Mouse (Mus musculus): Measurements from ENCODE around the gene Vwa3a. TPM values are rescaled to one million over a fixed set of nuclear protein-coding genes. Genes with fewer than 3 reads are reported as not detected.
A peak's percentile ranks its signal among the peaks of the same experiment; 100 is the strongest.

Vwa3a gene
- polyA plus RNA-seq (2014; fragmentation: Nextera tagmentation; extraction: Ambion mirVana) = 0.86 and 0.89 TPM in 2 replicates

DNA sequence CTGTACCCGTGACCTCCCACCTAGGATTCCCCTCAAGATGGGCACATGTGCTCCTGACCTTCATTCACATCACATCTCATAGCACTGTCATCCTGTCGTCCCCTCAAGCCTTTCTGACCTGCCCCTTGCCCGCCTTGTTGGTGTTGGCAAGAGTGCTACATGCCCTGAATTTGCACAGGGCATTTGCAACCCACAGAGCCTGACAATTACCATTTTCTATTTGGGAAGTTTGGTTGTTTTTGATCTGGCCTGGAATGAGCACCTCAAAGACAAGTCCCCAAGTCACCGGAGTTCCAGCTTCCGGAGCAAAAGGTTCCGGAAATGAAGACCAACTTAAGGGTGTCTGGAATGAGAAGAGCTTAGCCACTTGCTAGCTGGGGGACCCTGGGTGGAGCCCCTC, at the start of gene Vwa3a:
Gene Vwa3a (plus strand): TSS at position 301 of the 400 bp plus-strand sequence.
- no peak for ATAC-seq (ENCODE audit: insufficient number of reproducible peaks, insufficient read depth, low FRiP score, low read depth)
- 0 out of 2 replicates have a peak, but pooled peaks cover 9% of the 10 kb centered on the region for H3K36me3 ChIP-seq (ENCODE audit: control insufficient read depth, insufficient read depth, low read length)
- no peak within 1 kb of the TSS for H3K4me3 ChIP-seq (ENCODE audit: control insufficient read depth in 1 of 2, insufficient read depth in 1 of 2, low read depth in 1 of 2, low read length in 2 of 2)
- H3K27me3 ChIP-seq (ENCODE audit: control insufficient read depth, insufficient read depth, low read length) = no peaks in the 10 kb centered on the region
- H3K4me1 ChIP-seq (ENCODE audit: control insufficient read depth in 2 of 2, insufficient read depth in 2 of 2, low read length in 2 of 2) = peaks cover 15 to 16% of the 10 kb centered on the region in 2 experiments
- H3K27ac ChIP-seq (replicated peaks in 1 of 2; ENCODE audit: control insufficient read depth in 1 of 2, insufficient read depth in 1 of 2, low read depth in 2 of 2, low read length in 2 of 2) = peak within 1 kb of the TSS; percentile 19 to 25; a peak in 1 of 4 replicates
- no peaks in the 10 kb centered on the region for H3K9me3 ChIP-seq (ENCODE audit: control insufficient read depth, low read length)
- no peak within 1 kb of the TSS for H3K9ac ChIP-seq (ENCODE audit: low read length)
- peak within 1 kb of the TSS; percentile 17; the same call in 1 of the 2 replicates for H3K4me2 ChIP-seq (ENCODE audit: low read length)
- 65% methylated on average over 6 of the region's 6 CpGs for whole genome bisulfite sequencing

- H3K4me2 ChIP-seq (ENCODE audit: low read length) = no peak overlapping the region
- 76% methylated on average over 4 of the region's 4 CpGs for WGBS
- ATAC-seq (ENCODE audit: insufficient number of reproducible peaks, insufficient read depth, low FRiP score, low read depth) = no peak
- no peaks in the 10 kb centered on the region for H3K9me3 ChIP-seq (ENCODE audit: control insufficient read depth, low read length)
- H3K9ac ChIP-seq (ENCODE audit: low read length) = no peak overlapping the region
- peaks cover 12% of the 10 kb centered on the region; the same call in 1 of the 2 replicates for H3K36me3 ChIP-seq (ENCODE audit: control insufficient read depth, insufficient read depth, low read length)
- no peak overlapping the region for H3K27ac ChIP-seq (replicated peaks in 1 of 2; ENCODE audit: control insufficient read depth in 1 of 2, insufficient read depth in 1 of 2, low read depth in 2 of 2, low read length in 2 of 2)
- H3K27me3 ChIP-seq (ENCODE audit: control insufficient read depth, insufficient read depth, low read length) = no peaks in the 10 kb centered on the region
- H3K4me3 ChIP-seq (ENCODE audit: control insufficient read depth in 1 of 2, insufficient read depth in 1 of 2, low read depth in 1 of 2, low read length in 2 of 2) = no peak overlapping the region
- peaks cover 0 to 18% of the 10 kb centered on the region in 2 experiments for H3K4me1 ChIP-seq (ENCODE audit: control insufficient read depth in 2 of 2, insufficient read depth in 2 of 2, low read length in 2 of 2)
Measured at GRCm38 (mm10) chr7:120690634-120691033, 48.5 kb upstream of the Vwa3a start.

- 97% methylated on average over 5 of the region's 5 CpGs for WGBS
- H3K4me3 ChIP-seq (ENCODE audit: control insufficient read depth in 1 of 2, insufficient read depth in 1 of 2, low read depth in 1 of 2, low read length in 2 of 2) = no peak overlapping the region
Measured at GRCm38 (mm10) chr7:120693831-120694375, 45.2 kb upstream of the Vwa3a start.

GRCm38 (mm10) chr7:120695196-120695595, 43.9 kb upstream of the Vwa3a start:
- Histone ChIP-seq H3K9ac (ENCODE audit: low read length) (no peak overlapping the region), H3K4me1 (ENCODE audit: control insufficient read depth in 2 of 2, insufficient read depth in 2 of 2, low read length in 2 of 2) (peaks cover 0 to 4% of the 10 kb centered on the region in 2 experiments; a peak in 1 of 4 replicates), H3K9me3 (ENCODE audit: control insufficient read depth, low read length) (no peaks in the 10 kb centered on the region), H3K27ac (replicated peaks in 1 of 2; ENCODE audit: control insufficient read depth in 1 of 2, insufficient read depth in 1 of 2, low read depth in 2 of 2, low read length in 2 of 2) (no peak overlapping the region), H3K4me2 (ENCODE audit: low read length) (no peak overlapping the region), H3K27me3 (ENCODE audit: control insufficient read depth, insufficient read depth, low read length) (no peaks in the 10 kb centered on the region), H3K4me3 (ENCODE audit: control insufficient read depth in 1 of 2, insufficient read depth in 1 of 2, low read depth in 1 of 2, low read length in 2 of 2) (no peak overlapping the region), H3K36me3 (ENCODE audit: control insufficient read depth, insufficient read depth, low read length) (peaks cover 12% of the 10 kb centered on the region; the same call in 1 of the 2 replicates)
- ATAC-seq (ENCODE audit: insufficient number of reproducible peaks, insufficient read depth, low FRiP score, low read depth) = no peak
- WGBS = 41% methylated on average over 6 of the region's 6 CpGs

More at GRCm38 (mm10) chr7:120693831-120694375, 45.2 kb upstream of the Vwa3a start:
- ATAC-seq (ENCODE audit: insufficient number of reproducible peaks, insufficient read depth, low FRiP score, low read depth) = no peak
- Histone ChIP-seq H3K4me2 (ENCODE audit: low read length) (no peak overlapping the region), H3K9ac (ENCODE audit: low read length) (no peak overlapping the region), H3K27ac (replicated peaks in 1 of 2; ENCODE audit: control insufficient read depth in 1 of 2, insufficient read depth in 1 of 2, low read depth in 2 of 2, low read length in 2 of 2) (no peak overlapping the region), H3K36me3 (ENCODE audit: control insufficient read depth, insufficient read depth, low read length) (peaks cover 12% of the 10 kb centered on the region; the same call in 1 of the 2 replicates), H3K9me3 (ENCODE audit: control insufficient read depth, low read length) (no peaks in the 10 kb centered on the region), H3K27me3 (ENCODE audit: control insufficient read depth, insufficient read depth, low read length) (no peaks in the 10 kb centered on the region), H3K4me1 (ENCODE audit: control insufficient read depth in 2 of 2, insufficient read depth in 2 of 2, low read length in 2 of 2) (peaks cover 0 to 9% of the 10 kb centered on the region in 2 experiments; a peak in 1 of 4 replicates)

DNA sequence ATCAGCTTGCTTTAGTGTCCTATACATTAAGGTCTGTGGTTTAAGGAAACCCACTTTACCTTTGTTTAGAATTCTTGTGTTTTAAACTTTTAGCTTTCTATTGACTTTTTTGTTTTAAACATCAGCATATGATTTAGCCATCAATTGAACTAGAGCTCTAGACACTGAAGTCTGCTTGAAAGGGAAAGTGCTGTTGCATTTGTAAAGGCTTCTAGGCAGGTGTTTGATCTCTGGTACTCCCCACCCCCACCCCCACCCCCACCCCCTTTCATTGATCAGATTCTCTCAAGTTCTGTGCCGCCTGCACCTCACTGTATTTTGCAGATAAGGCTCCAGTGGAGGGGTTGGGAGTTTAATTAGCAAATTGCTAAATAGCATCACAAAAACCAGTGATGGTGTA, 43.5 kb upstream of the Vwa3a start:
- ATAC-seq (ENCODE audit: insufficient number of reproducible peaks, insufficient read depth, low FRiP score, low read depth) = no peak
- no peak overlapping the region for H3K9ac ChIP-seq (ENCODE audit: low read length)
- H3K9me3 ChIP-seq (ENCODE audit: control insufficient read depth, low read length) = no peaks in the 10 kb centered on the region
- H3K36me3 ChIP-seq (ENCODE audit: control insufficient read depth, insufficient read depth, low read length) = peaks cover 11% of the 10 kb centered on the region; the same call in 1 of the 2 replicates
- H3K4me2 ChIP-seq (ENCODE audit: low read length) = no peak overlapping the region
- no peak overlapping the region for H3K4me3 ChIP-seq (ENCODE audit: control insufficient read depth in 1 of 2, insufficient read depth in 1 of 2, low read depth in 1 of 2, low read length in 2 of 2)
- no peak overlapping the region for H3K27ac ChIP-seq (replicated peaks in 1 of 2; ENCODE audit: control insufficient read depth in 1 of 2, insufficient read depth in 1 of 2, low read depth in 2 of 2, low read length in 2 of 2)
- H3K27me3 ChIP-seq (ENCODE audit: control insufficient read depth, insufficient read depth, low read length) = no peaks in the 10 kb centered on the region
- H3K4me1 ChIP-seq (ENCODE audit: control insufficient read depth in 2 of 2, insufficient read depth in 2 of 2, low read length in 2 of 2) = peaks cover 0 to 4% of the 10 kb centered on the region in 2 experiments; a peak in 1 of 4 replicates
- WGBS = 81% methylated on average over 1 of the region's 1 CpGs

GRCm38 (mm10) chr7:120696331-120696730, 42.8 kb upstream of the Vwa3a start:
- peaks cover 0 to 4% of the 10 kb centered on the region in 2 experiments; a peak in 1 of 4 replicates for H3K4me1 ChIP-seq (ENCODE audit: control insufficient read depth in 2 of 2, insufficient read depth in 2 of 2, low read length in 2 of 2)
- ATAC-seq (ENCODE audit: insufficient number of reproducible peaks, insufficient read depth, low FRiP score, low read depth) = no peak
- no peak overlapping the region for H3K4me3 ChIP-seq (ENCODE audit: control insufficient read depth in 1 of 2, insufficient read depth in 1 of 2, low read depth in 1 of 2, low read length in 2 of 2)
- no peak overlapping the region for H3K4me2 ChIP-seq (ENCODE audit: low read length)
- H3K9me3 ChIP-seq (ENCODE audit: control insufficient read depth, low read length) = no peaks in the 10 kb centered on the region
- H3K36me3 ChIP-seq (ENCODE audit: control insufficient read depth, insufficient read depth, low read length) = peaks cover 7% of the 10 kb centered on the region; the same call in 1 of the 2 replicates
- 94% methylated on average over 2 of the region's 2 CpGs for WGBS
- no peak overlapping the region for H3K9ac ChIP-seq (ENCODE audit: low read length)
- H3K27ac ChIP-seq (replicated peaks in 1 of 2; ENCODE audit: control insufficient read depth in 1 of 2, insufficient read depth in 1 of 2, low read depth in 2 of 2, low read length in 2 of 2) = no peak overlapping the region
- H3K27me3 ChIP-seq (ENCODE audit: control insufficient read depth, insufficient read depth, low read length) = no peaks in the 10 kb centered on the region

DNA sequence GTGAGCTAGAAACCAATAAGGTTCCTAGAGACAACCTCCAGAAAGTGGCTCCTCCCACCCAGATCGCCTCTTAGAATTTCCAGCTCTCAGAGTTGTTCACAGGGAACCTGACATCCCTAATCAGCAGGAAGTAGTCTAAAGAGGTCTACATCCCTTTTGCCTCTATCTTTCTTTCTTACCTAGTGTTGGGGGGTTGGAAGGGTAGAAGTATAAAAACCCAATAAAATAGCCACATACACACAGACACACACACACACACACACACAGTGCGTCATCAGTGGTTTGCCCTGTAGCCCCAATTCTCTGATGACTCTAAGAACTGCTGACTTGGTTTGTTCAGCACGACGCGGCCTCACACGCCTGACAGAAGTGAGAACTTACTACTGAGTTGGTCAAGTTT, 39.5 kb upstream of the Vwa3a start:
- H3K4me3 ChIP-seq (ENCODE audit: control insufficient read depth in 1 of 2, insufficient read depth in 1 of 2, low read depth in 1 of 2, low read length in 2 of 2) = no peak overlapping the region
- H3K9ac ChIP-seq (ENCODE audit: low read length) = no peak overlapping the region
- no peak for ATAC-seq (ENCODE audit: insufficient number of reproducible peaks, insufficient read depth, low FRiP score, low read depth)
- 82% methylated on average over 6 of the region's 6 CpGs for WGBS
- H3K27me3 ChIP-seq (ENCODE audit: control insufficient read depth, insufficient read depth, low read length) = no peaks in the 10 kb centered on the region
- H3K9me3 ChIP-seq (ENCODE audit: control insufficient read depth, low read length) = no peaks in the 10 kb centered on the region
- no peak overlapping the region for H3K4me2 ChIP-seq (ENCODE audit: low read length)
- H3K27ac ChIP-seq (replicated peaks in 1 of 2; ENCODE audit: control insufficient read depth in 1 of 2, insufficient read depth in 1 of 2, low read depth in 2 of 2, low read length in 2 of 2) = no peak overlapping the region
- H3K4me1 ChIP-seq (ENCODE audit: control insufficient read depth in 2 of 2, insufficient read depth in 2 of 2, low read length in 2 of 2) = peaks cover 0 to 12% of the 10 kb centered on the region in 2 experiments; a peak in 2 of 4 replicates
- H3K36me3 ChIP-seq (ENCODE audit: control insufficient read depth, insufficient read depth, low read length) = no peaks in the 10 kb centered on the region

All from heart, embryonic 14.5 days (tissue).